Mouse (Mus musculus) heart, embryonic 11.5 days (tissue): ENCODE results near the gene Def6. TPM values are rescaled to one million over a fixed set of nuclear protein-coding genes. Genes with fewer than 3 reads are reported as not detected.

Experiments
- ATAC-seq: fragments of 200-750 bp; cut with Nextera tagmentation; replicated peaks from 2 replicates; pipeline ENCODE4 v1.8.0; 2017; ENCODE audit warnings: moderate library complexity; ENCODE audit not compliant: insufficient number of reproducible peaks, low FRiP score, low TSS enrichment
- H3K27ac ChIP-seq: fragments of 300-500 bp; sonication (generic); 2 replicates; pipeline ENCODE4 v1.5.1; 2014; ENCODE audit warnings: mild to moderate bottlenecking, low read depth, low read length
- H3K27me3 ChIP-seq: fragments of 300-500 bp; sonication (generic); 2 replicates; pipeline ENCODE4 v1.6.1; 2014; ENCODE audit warnings: mild to moderate bottlenecking, low read length, mixed read lengths; ENCODE audit not compliant: control insufficient read depth, insufficient read depth
- H3K36me3 ChIP-seq: fragments of 300-500 bp; sonication (generic); 2 replicates; pipeline ENCODE4 v1.6.1; 2014; ENCODE audit warnings: mild to moderate bottlenecking, low read length, moderate library complexity, mixed read lengths; ENCODE audit not compliant: control insufficient read depth, insufficient read depth
- H3K4me1 ChIP-seq: fragments of 300-500 bp; sonication (generic); 2 replicates; pipeline ENCODE4 v1.6.1; 2014; ENCODE audit warnings: low read length; ENCODE audit not compliant: control insufficient read depth, insufficient read depth
- H3K4me2 ChIP-seq: fragments of 300-500 bp; sonication (generic); 2 replicates; pipeline ENCODE4 v1.6.1; 2014; ENCODE audit warnings: mild to moderate bottlenecking, moderate library complexity
- H3K4me3 ChIP-seq: fragments of 300-500 bp; sonication (generic); 2 replicates; pipeline ENCODE4 v1.5.1; 2014; ENCODE audit warnings: low read depth, low read length
- H3K9ac ChIP-seq: fragments of 300-500 bp; sonication (generic); 2 replicates; pipeline ENCODE4 v1.6.1; 2014; ENCODE audit warnings: mild to moderate bottlenecking, low read depth, low read length, moderate library complexity
- H3K9me3 ChIP-seq: fragments of 300-500 bp; sonication (generic); replicated peaks from 2 replicates; pipeline ENCODE4 v1.6.1; 2016; ENCODE audit warnings: low read length; ENCODE audit not compliant: control insufficient read depth
- WGBS: fragments of 180-500 bp; shearing (Covaris S2); extraction: QIAGEN DNeasy Blood & Tissue Kit; methylation state at CpG from one replicate; pipeline ENCODE4 v1.1.7; 2014; ENCODE audit not compliant: insufficient replicate concordance; 5-methylcytosine and 5-hydroxymethylcytosine counted together
- polyA plus RNA-seq: library from polyadenylated mRNA; unstranded; fragments of >200 nt; fragmentation: Nextera tagmentation; extraction: Ambion mirVana; gene quantifications from 2 replicates; pipeline ENCODE4 v1.2.1, GENCODE M21; 2014

Def6 gene
- polyA plus RNA-seq, 1 experiment from 2014 or later: 2.6 TPM

GRCm38 (mm10) chr17:28197646-28198045 lies 9.9 kb upstream of the Def6 start:
- Histone ChIP-seq H3K27ac (no peak overlapping the region), H3K4me3 (no peak overlapping the region), H3K36me3 (peaks cover 22% of the 10 kb centered on the region), H3K9ac (no peak overlapping the region), H3K27me3 (no peaks in the 10 kb centered on the region), H3K4me2 (no peak overlapping the region), H3K9me3 (no peaks in the 10 kb centered on the region), H3K4me1 (no peaks in the 10 kb centered on the region)
- WGBS: 79% methylated on average over 18 of the region's 18 CpGs
- ATAC-seq: no peak

DNA sequence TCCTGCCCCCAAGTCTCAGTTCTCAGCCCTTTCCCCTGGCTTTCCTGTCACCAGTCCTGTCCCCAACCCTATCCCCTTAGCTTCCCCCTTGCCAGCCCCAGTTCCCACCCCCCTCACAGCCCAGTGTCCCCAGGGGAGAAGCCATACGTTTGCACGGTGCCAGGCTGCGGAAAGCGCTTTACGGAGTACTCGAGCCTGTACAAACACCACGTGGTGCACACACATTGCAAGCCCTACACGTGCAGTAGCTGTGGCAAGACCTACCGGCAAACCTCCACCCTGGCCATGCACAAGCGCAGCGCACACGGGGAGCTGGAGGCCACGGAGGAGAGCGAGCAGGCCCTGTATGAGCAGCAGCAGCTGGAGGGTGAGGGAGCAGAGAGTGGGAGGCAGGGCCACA lies 5.6 kb upstream of the Def6 start:
- no peaks in the 10 kb centered on the region for H3K9me3 ChIP-seq
- H3K27ac ChIP-seq: no peak overlapping the region
- peaks cover 4% of the 10 kb centered on the region; the same call in 1 of the 2 replicates for H3K4me1 ChIP-seq
- ATAC-seq: no peak
- no peak overlapping the region for H3K9ac ChIP-seq
- no peak overlapping the region for H3K4me3 ChIP-seq
- WGBS: 80% methylated on average over 14 of the region's 14 CpGs
- H3K36me3 ChIP-seq: peaks cover 18% of the 10 kb centered on the region
- no peak overlapping the region for H3K4me2 ChIP-seq
- no peaks in the 10 kb centered on the region for H3K27me3 ChIP-seq

GRCm38 (mm10) chr17:28204052-28204720 lies 3.4 kb upstream of the Def6 start:
- Histone ChIP-seq H3K9me3 (no peaks in the 10 kb centered on the region), H3K27me3 (no peaks in the 10 kb centered on the region), H3K9ac (no peak overlapping the region), H3K4me2 (no peak overlapping the region), H3K27ac (no peak overlapping the region), H3K4me3 (no peak overlapping the region), H3K4me1 (peaks cover 13% of the 10 kb centered on the region; the same call in 1 of the 2 replicates), H3K36me3 (peaks cover 15% of the 10 kb centered on the region; the same call in 1 of the 2 replicates)
- WGBS: 34% methylated on average over 14 of the region's 14 CpGs
- ATAC-seq: no peak

DNA sequence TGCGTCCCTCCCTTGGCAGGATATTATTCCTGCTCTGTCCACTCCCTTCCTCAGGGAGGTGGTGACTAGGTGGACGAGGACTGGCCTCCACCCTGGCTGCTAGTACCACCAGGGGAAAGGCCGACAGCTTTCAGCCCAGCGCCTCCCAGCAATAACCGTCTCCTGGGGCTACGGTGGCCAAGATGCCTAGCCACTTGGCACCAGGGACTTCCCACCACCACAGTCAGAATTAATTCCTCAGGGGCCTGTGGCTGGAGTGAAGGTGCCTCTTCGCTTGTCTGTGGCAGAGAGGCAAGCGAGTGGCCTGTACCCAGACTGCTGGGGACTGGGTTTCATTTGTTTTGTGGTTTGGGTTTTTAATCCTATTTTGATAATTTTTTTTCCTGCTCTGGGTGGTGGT lies 2.1 kb upstream of the Def6 start:
- no peaks in the 10 kb centered on the region for H3K9me3 ChIP-seq
- ATAC-seq: no peak
- peaks cover 13% of the 10 kb centered on the region; the same call in 1 of the 2 replicates for H3K4me1 ChIP-seq
- peaks cover 12% of the 10 kb centered on the region; the same call in 1 of the 2 replicates for H3K36me3 ChIP-seq
- H3K4me3 ChIP-seq: no peak overlapping the region
- no peak overlapping the region for H3K27ac ChIP-seq
- H3K9ac ChIP-seq: no peak overlapping the region
- H3K27me3 ChIP-seq: no peaks in the 10 kb centered on the region
- 85% methylated on average over 8 of the region's 8 CpGs for WGBS
- H3K4me2 ChIP-seq: no peak overlapping the region

- Histone ChIP-seq H3K9ac (peak overlapping the region; percentile 53; the same call in 1 of the 2 replicates), H3K4me1 (peaks cover 15% of the 10 kb centered on the region; the same call in 1 of the 2 replicates), H3K4me2 (no peak overlapping the region), H3K4me3 (no peak overlapping the region), H3K27ac (peak overlapping the region; percentile 46; the same call in 1 of the 2 replicates), H3K36me3 (peaks cover 7% of the 10 kb centered on the region; the same call in 1 of the 2 replicates), H3K9me3 (no peaks in the 10 kb centered on the region), H3K27me3 (no peaks in the 10 kb centered on the region)
- ATAC-seq: no peak
- 57% methylated on average over 8 of the region's 8 CpGs for WGBS
Observed at GRCm38 (mm10) chr17:28207092-28207491, 486 bp upstream of the Def6 start.

DNA sequence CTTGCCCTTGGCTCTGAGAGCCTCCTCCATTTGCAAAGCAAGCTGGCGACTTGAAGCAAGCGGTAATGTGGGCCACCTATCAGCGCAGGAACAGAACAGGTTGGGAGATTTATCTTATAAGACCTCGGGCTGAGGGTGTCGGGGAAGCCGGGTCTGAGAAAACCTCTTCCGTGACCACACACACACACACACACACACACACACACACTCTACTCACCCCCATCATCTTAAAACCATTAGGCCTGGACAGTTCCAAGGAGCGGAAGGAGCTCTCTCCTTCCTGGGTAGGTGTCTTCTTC lies 685 bp downstream of the Def6 start:
- 70% methylated on average over 8 of the region's 8 CpGs for WGBS
- ATAC-seq: no peak
- H3K4me2 ChIP-seq: peak overlapping the region; percentile 71
- H3K27ac ChIP-seq: no peak overlapping the region
- H3K4me3 ChIP-seq: peak overlapping the region; percentile 39
- H3K9ac ChIP-seq: peak overlapping the region; percentile 69; the same call in 1 of the 2 replicates
- H3K36me3 ChIP-seq: no peaks in the 10 kb centered on the region; the same call in 1 of the 2 replicates
- H3K27me3 ChIP-seq: no peaks in the 10 kb centered on the region
- H3K4me1 ChIP-seq: peaks cover 16% of the 10 kb centered on the region; the same call in 1 of the 2 replicates
- no peaks in the 10 kb centered on the region for H3K9me3 ChIP-seq

- no peaks in the 10 kb centered on the region for H3K9me3 ChIP-seq
- no peaks in the 10 kb centered on the region for H3K27me3 ChIP-seq
- no peak overlapping the region for H3K9ac ChIP-seq
- H3K4me2 ChIP-seq: no peak overlapping the region
- peaks cover 16% of the 10 kb centered on the region; the same call in 1 of the 2 replicates for H3K4me1 ChIP-seq
- WGBS: 53% methylated on average over 4 of the region's 4 CpGs
- ATAC-seq: no peak
- no peaks in the 10 kb centered on the region for H3K36me3 ChIP-seq
- H3K4me3 ChIP-seq: no peak overlapping the region
- no peak overlapping the region for H3K27ac ChIP-seq
Observed at GRCm38 (mm10) chr17:28209457-28210110, 2.0 kb downstream of the Def6 start.

DNA sequence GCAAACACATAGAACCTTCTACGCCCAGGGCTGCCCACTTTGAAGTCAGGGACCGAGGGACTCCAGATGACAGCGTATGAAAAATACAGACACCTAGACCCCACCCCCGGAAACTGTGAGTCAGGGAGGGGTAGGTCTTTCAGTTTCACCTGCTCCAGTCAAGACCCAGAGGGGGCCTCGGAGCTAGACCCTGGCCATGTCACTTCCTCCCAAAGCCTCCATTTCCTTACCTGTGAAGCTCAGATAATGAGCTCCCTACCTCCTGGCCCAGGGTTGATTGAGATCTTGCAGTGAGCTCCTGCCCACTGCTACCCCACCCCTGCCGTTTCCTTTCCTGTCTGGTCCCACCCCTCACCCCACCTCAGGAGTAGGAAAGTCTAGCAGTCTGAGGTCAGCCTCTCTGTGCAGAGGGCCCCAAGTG lies 4.4 kb downstream of the Def6 start:
- H3K27ac ChIP-seq: no peak overlapping the region
- ATAC-seq: no peak

More for the DNA sequence above, 4.4 kb downstream of the Def6 start:
- H3K4me3 ChIP-seq: no peak overlapping the region
- no peak overlapping the region for H3K9ac ChIP-seq
- 53% methylated on average over 6 of the region's 6 CpGs for WGBS
- H3K9me3 ChIP-seq: no peaks in the 10 kb centered on the region
- H3K4me2 ChIP-seq: no peak overlapping the region
- peaks cover 13% of the 10 kb centered on the region; the same call in 1 of the 2 replicates for H3K4me1 ChIP-seq
- H3K27me3 ChIP-seq: peaks cover 2% of the 10 kb centered on the region; the same call in 1 of the 2 replicates
- no peaks in the 10 kb centered on the region for H3K36me3 ChIP-seq
